Mouse (Mus musculus) CD4-positive naive resting alpha-beta T cell, adult 57 days (primary cell): ENCODE data around the gene Gm49776. TPM values are rescaled to one million over a fixed set of nuclear protein-coding genes. Genes with fewer than 3 reads are reported as not detected.

Experiments used
- total RNA-seq: library from RNA; stranded (reverse); gene quantifications from one replicate; pipeline ENCODE4 v1.2.4, GENCODE M21; 2023

Gm49776 gene
- total RNA-seq: not detected

DNA sequence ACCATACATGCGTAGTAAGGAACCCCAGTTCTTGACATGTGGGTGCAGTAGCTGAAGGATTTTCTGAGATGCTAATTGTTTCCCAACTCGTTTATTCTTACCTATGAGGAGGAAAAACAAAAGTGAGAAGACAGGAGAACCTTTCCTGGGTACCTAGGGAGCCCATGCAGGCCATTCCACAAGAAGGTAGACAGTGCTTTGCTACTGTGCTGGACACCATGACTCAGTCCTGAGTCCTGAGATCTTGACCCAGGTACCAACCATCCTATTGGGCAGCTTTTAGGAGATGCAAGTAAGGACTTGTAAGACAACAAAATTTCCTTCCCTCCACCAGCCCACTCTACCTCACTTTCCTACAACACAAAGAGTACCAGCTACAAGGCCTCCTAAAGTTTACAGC is at the start of gene Gm49776:
Gm49776 (minus strand) TSS at position 101 of the 400 bp plus-strand sequence.

DNA sequence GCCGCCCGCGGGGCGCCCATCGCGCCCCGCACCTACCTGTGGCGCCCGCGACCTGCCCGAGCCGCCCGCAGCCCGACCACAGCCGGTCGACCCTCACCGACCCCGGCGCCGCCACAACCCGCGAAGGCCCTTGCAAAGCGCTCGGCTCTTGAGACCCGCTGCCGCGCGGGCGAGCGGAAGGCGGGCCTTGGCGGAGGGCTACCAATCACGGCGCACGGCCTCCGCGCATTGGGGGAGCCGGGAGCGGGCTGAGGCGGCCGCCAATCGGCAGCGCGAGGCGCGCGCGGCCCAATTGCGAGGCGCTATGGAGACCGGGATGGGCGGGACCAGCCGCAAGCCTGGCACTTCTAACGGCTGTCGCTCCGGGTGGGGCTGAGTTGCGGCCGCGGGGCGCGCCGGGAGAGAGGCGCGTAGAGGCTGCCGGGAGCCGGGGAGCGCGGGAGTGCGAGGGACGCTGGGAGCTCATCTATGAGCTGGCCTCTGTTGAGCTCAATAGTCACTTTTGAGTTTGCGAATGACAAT is 31.0 kb upstream of the Gm49776 start, which contains the start of gene Dgcr8:
Dgcr8 (minus strand) TSS at position 180 of the 522 bp plus-strand sequence.

DNA sequence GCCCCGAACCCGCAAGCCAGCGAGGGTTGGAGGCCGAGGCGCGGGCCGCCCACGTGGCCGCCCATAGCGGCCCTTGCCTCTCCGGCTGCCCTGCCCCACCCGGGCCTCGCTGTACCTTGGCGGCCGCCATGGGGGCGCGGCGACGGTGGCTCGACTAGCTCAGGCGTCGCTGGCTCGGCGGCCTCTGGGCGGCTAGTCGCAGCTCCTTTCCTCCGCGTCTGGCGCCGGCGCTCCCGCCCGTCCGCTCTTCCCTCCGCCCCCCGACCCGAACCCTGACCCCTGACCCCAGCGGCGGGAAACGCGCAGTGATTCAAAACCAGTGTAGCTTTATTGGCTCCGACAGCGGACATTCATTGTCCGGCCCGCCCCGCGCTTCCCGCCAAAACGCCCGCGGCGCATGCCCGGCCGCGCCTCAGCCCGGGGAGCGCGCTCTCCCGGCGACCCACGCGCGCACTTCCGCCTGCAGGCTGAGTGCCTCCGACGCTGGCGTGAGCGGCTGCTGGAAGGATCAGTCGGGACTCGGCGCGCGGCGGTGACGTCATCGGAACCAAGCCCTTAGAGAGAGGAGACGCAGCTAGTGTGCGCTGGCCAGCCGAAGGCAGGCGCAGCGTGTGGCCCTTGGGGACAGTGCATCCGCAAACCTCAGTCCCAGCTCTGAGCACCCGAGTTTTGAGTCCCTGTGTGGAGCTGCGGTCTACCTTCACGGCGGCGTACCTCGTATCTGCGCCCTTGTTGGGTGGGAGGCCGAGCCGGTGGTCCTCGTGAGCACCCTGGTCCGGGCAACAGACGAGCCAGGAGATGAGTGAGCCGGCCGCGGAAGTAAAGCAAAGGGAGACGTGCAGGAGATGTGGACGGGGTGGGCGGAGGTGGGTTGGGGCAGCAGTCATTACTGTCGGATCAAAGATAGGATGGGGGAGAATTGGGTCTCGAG is 9.4 kb downstream of the Gm49776 start, which contains the start of the genes Trmt2a and Ranbp1:
Trmt2a (plus strand) TSS at position 247 of the 931 bp plus-strand sequence.
Ranbp1 (minus strand) TSS at position 300 of the 931 bp plus-strand sequence.

DNA sequence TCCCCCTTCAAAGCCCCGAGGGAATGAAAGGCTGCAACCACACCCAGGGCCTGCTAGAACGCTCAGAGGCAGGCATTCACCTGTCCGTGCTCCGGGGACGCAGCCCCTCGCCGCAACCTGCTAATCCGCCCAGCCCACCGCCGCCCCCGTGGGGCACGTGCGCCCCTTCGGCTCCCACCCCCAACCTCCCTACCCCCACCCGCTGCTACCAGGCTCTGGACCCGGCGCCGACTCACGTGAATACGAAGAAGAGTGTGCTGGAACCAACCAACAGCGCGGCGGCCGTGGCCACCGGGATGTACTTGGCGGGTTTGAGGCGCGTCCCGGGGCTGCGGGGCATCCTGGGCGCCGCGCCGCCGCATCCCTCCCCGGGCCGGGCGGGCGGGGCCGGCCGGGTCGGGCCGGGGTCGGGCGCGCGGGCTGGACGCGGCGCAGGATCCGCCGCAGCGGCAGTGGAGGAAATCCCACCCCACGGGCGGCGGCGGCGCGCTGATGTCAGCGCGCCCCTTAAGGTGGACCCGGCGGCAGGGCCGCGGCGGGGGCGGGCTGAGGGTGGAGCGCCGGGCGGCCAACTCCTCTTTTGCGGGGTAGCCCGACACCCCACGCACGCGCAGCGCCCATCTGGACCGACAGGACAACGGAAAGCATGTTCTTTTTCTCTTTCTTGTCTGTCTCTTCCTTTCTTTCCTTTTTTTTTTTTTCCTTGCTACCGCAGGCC is 23.3 kb downstream of the Gm49776 start, which contains the start of gene Zdhhc8:
Zdhhc8 (minus strand) TSS at position 466 of the 718 bp plus-strand sequence.

DNA sequence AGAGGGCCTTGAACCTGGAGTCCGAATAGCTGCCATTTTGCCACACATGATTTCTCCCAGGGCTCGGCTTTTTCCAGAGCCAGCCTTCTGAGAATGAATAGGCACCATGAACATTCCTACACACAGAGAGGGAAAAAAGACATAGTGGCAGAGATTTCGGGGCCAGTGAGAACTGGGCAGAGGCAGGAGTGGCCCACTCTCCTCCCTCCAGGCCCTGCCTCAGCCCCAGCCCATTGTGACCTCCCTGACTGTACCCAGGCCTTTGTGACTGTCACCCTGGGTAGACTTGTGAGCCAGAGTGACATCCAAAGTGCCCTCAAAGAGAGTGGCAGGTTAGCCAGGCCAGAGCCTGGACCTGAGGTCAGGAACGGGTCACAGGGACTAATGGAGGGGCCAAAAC is 40.5 kb downstream of the Gm49776 start, which contains the start of gene Ccdc188:
Ccdc188 (plus strand) TSS at position 301 of the 400 bp plus-strand sequence.

Other genes with a start within 250 kb of the Gm49776 start
- gene Dgcr6, start 205.5 kb downstream of the Gm49776 start, total RNA-seq: 5.5 TPM
- 6.0 TPM for gene Prodh, start 168.1 kb downstream of the Gm49776 start, total RNA-seq
- not detected for gene Rtn4r, start 130.7 kb downstream of the Gm49776 start, total RNA-seq
- not detected for gene Ccdc188, start 40.4 kb downstream of the Gm49776 start, total RNA-seq
- 25.3 TPM for gene Zdhhc8, start 23.2 kb downstream of the Gm49776 start, total RNA-seq
- 72.0 TPM for gene Trmt2a, start 9.6 kb downstream of the Gm49776 start, total RNA-seq
- gene Ranbp1, start 9.6 kb downstream of the Gm49776 start, total RNA-seq: 90.1 TPM
- gene Dgcr8, start 30.9 kb upstream of the Gm49776 start, total RNA-seq: 44.6 TPM
- gene Tango2, start 89.8 kb upstream of the Gm49776 start, total RNA-seq: 44.7 TPM
- 4.8 TPM for gene Arvcf, start 89.9 kb upstream of the Gm49776 start, total RNA-seq
- 17.0 TPM for gene Txnrd2, start 168.1 kb upstream of the Gm49776 start, total RNA-seq
- gene Comt, start 168.5 kb upstream of the Gm49776 start, total RNA-seq: 12.6 TPM
- gene Gnb1l, start 240.4 kb upstream of the Gm49776 start, total RNA-seq: 13.2 TPM
- 9.1 TPM for gene Rtl10, start 240.6 kb upstream of the Gm49776 start, total RNA-seq